Mouse (Mus musculus): ENCODE measurements around the gene Cryl1.

DNA sequence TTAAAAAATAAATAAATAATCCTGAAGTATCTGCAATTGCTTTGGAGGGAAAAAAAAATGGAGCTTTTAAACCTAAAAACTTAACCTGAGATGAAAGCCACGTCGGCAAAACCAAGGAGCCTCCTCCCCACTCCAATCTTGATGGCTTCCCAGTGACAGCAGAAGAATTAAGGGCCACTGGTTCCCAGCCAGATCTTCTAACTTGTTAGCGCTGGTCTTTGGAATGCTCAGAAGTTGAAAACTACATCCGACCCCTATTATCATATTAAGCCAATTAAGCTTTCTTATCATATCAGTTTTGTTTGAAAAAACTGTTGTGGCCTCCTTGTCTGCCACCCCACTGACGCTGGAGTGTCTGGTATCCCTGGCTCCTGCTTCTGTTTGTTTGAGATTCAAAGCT is 114.5 kb downstream of the Cryl1 start:
- TF ChIP-seq POLR2A (IDR thresholded peaks at IDR 0.05; ENCODE audit: extremely low read depth, insufficient read depth, low read length) (no peak), CTCF (IDR thresholded peaks at IDR 0.05; ENCODE audit: low read depth, low read length) (no peak)
